Mouse (Mus musculus) limb, embryonic 15.5 days (tissue): Measurements from ENCODE around the gene Rbm44. TPM values are rescaled to one million over a fixed set of nuclear protein-coding genes. Genes with fewer than 3 reads are reported as not detected.

Source experiments
- ATAC-seq: fragments of 200-750 bp; cut with Nextera tagmentation; 2 replicates; pipeline ENCODE4 v1.8.0; 2017; ENCODE audit warnings: low read depth, moderate TSS enrichment; ENCODE audit not compliant: insufficient number of reproducible peaks, low FRiP score, low TSS enrichment
- H3K27ac ChIP-seq: fragments of 300-500 bp; sonication (generic); 2 replicates; pipeline ENCODE4 v1.5.1; 2015; ENCODE audit warnings: moderate library complexity, mild to moderate bottlenecking, inconsistent platforms
- H3K27me3 ChIP-seq: fragments of 300-500 bp; sonication (generic); 2 replicates; pipeline ENCODE4 v1.6.1; 2015; ENCODE audit warnings: inconsistent platforms
- H3K36me3 ChIP-seq: fragments of 300-500 bp; sonication (generic); 2 replicates; pipeline ENCODE4 v1.6.1; 2015; ENCODE audit warnings: inconsistent platforms
- H3K4me1 ChIP-seq: fragments of 300-500 bp; sonication (generic); 2 replicates; pipeline ENCODE4 v1.6.1; 2015; ENCODE audit warnings: inconsistent platforms
- H3K4me2 ChIP-seq: fragments of 300-500 bp; sonication (generic); 2 replicates; pipeline ENCODE4 v1.6.1; 2015; ENCODE audit warnings: mild to moderate bottlenecking, inconsistent platforms
- H3K4me3 ChIP-seq: fragments of 300-500 bp; sonication (generic); 2 replicates; pipeline ENCODE4 v1.5.1; 2015; ENCODE audit warnings: mild to moderate bottlenecking, inconsistent platforms
- H3K9ac ChIP-seq: fragments of 300-500 bp; sonication (generic); 2 replicates; pipeline ENCODE4 v1.6.1; 2015; ENCODE audit warnings: inconsistent platforms
- H3K9me3 ChIP-seq: fragments of 300-500 bp; sonication (generic); 2 replicates; pipeline ENCODE4 v1.6.1; 2016; ENCODE audit warnings: inconsistent platforms
- WGBS: fragments of 180-500 bp; shearing (Covaris S2); methylation state at CpG from one replicate; pipeline ENCODE4 v1.1.7; 2015; 5-methylcytosine and 5-hydroxymethylcytosine counted together
- polyA plus RNA-seq: library from polyadenylated mRNA; unstranded; fragments of >200 nt; fragmentation: Nextera tagmentation; extraction: Ambion mirVana; gene quantifications from 2 replicates; pipeline ENCODE4 v1.2.1, GENCODE M21; 2015

The Rbm44 gene
- polyA plus RNA-seq, 1 experiment from 2014 or later: 0.65 TPM

DNA sequence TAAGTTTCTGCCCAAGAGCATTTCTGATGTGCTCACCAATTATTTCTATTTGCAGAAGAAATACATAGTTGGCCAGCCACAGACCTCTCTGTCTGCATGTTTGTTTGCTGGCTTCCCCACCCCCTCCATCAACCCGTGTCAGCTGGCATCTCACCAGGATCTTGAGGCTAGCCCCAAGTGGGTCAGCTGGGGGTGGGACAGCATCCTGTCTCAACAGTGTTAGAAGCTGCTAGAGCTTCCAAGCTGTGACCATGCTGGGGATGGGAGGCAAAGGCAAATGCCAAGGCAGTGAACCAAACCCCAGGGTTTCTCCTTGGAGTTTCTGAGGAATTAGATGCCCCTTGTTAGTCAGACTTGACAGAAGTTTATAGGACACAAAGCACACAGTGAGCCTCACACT lies 71.1 kb downstream of the Rbm44 start:
- Histone ChIP-seq H3K9me3 (no peaks in the 10 kb centered on the region), H3K4me3 (no peak overlapping the region), H3K27ac (no peak overlapping the region), H3K4me1 (peaks cover 9% of the 10 kb centered on the region; the same call in 1 of the 2 replicates), H3K4me2 (no peak overlapping the region), H3K36me3 (no peaks in the 10 kb centered on the region), H3K27me3 (no peaks in the 10 kb centered on the region), H3K9ac (no peak overlapping the region)
- 30% methylated on average over 1 of the region's 1 CpGs for WGBS
- no peak for ATAC-seq

DNA sequence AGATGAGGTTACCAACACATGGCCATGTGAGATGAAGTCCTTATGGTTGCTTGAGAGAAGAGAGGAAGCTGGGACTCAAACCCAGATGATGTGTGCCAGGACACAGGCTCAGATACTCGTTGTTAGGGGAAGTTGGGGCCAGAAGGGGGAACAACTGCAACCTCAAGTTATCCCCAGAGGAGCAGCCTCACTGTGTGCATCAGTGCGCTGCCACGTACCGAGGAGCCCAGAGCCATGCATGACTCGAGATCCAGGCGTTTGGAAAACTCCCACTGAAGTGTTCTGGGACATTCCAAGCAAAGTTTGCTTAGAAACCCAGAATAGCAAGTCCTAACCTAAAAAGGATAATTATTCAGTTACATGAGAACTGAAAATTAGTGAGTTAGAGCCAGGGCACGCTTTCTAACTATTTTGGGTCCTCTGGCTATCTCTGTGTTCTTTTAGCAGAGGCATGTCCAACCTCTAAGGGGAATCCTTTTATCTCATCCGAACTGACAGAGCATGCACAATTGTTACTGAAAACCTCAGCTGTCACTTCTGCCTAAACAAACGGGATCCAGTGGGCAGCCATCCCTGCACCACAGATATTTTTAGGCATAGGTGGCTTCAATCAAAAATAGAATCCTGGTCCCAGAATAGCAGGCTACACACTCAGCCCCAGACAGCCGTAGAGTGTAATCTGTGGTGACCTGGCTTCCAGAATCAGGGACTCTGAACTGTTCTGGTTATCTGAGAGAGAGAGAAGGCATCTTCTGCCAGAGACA lies 71.8 kb downstream of the Rbm44 start:
- Histone ChIP-seq H3K4me1 (peaks cover 5% of the 10 kb centered on the region; the same call in 1 of the 2 replicates), H3K4me3 (no peak overlapping the region), H3K9ac (no peak overlapping the region), H3K27ac (no peak overlapping the region; the same call in 1 of the 2 replicates), H3K9me3 (no peaks in the 10 kb centered on the region), H3K27me3 (no peaks in the 10 kb centered on the region), H3K4me2 (no peak overlapping the region), H3K36me3 (no peaks in the 10 kb centered on the region)
- WGBS: 54% methylated on average over 10 of the region's 10 CpGs
- ATAC-seq: no peak

DNA sequence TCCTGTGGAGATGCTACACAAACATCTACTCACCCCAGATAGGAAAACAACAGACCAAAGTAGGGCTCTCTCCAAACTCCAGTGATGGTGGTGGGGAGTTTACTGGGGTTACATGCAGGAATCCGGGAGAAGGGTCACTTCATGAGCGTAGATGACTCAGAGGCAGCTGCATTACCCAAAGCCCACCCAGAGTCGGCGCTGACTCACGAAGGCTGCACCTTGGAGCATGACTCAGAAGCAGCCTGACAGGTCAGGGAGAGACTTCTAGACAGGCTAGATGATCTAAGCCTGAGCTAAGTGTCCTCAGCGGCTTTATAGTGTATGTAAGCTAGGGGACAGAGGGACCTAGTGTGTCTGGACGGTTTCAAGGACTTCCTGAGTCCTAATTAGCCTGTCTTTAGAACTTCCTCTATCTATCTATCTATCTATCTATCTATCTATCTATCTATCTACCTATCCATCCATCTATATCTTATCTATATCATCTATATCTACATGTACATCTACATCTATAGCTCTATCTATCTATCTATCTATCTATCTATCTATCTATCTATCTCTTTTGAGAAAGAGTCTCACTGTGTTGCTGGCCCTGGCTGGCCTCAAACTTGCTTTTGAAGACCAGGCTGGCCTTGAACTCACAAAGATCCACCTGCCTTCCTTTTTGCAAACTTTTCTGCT lies 74.9 kb downstream of the Rbm44 start:
- no peak for ATAC-seq
- Histone ChIP-seq H3K9me3 (no peaks in the 10 kb centered on the region), H3K4me1 (no peaks in the 10 kb centered on the region), H3K9ac (no peak overlapping the region), H3K4me2 (no peak overlapping the region), H3K27me3 (no peaks in the 10 kb centered on the region), H3K36me3 (no peaks in the 10 kb centered on the region), H3K4me3 (no peak overlapping the region), H3K27ac (no peak overlapping the region)
- WGBS: 81% methylated on average over 7 of the region's 7 CpGs

DNA sequence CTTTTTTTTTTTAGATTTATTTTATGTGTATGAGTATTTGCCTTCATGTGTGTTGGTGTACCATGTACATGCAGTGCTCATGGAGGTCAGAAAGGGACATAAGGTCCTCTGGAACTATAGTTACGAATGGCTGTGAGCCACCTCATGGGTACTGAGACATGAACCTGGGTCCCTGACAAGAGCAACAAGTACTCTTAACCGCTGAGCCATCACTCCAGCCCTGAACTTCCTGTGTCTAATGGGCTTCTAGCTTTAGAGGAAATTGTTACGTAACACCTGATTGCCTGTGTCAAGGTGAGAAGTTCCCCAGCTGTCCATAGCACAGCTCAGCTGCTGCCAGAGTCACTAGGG lies 75.4 kb downstream of the Rbm44 start:
- WGBS: 71% methylated on average over 3 of the region's 3 CpGs
- no peak overlapping the region for H3K9ac ChIP-seq

More for the DNA sequence above, 75.4 kb downstream of the Rbm44 start:
- no peak for ATAC-seq
- H3K9me3 ChIP-seq: no peaks in the 10 kb centered on the region
- no peaks in the 10 kb centered on the region for H3K27me3 ChIP-seq
- H3K4me2 ChIP-seq: no peak overlapping the region
- H3K36me3 ChIP-seq: no peaks in the 10 kb centered on the region
- no peaks in the 10 kb centered on the region for H3K4me1 ChIP-seq
- no peak overlapping the region for H3K27ac ChIP-seq
- no peak overlapping the region for H3K4me3 ChIP-seq

Other genes starting within 250 kb of the Rbm44 start
- 1.4 and 1.6 TPM in 2 replicates for gene Mlph, start 230.0 kb upstream of the Rbm44 start, polyA plus RNA-seq
- gene Prlh, start 192.0 kb upstream of the Rbm44 start, polyA plus RNA-seq: not detected in 2 replicates
- 2.4 and 2.5 TPM in 2 replicates for gene Rab17, start 175.4 kb upstream of the Rbm44 start, polyA plus RNA-seq
- gene Lrrfip1, start 146.4 kb upstream of the Rbm44 start, polyA plus RNA-seq: 56.8 and 72.0 TPM in 2 replicates
- gene Ramp1, start 34.7 kb downstream of the Rbm44 start, polyA plus RNA-seq: 9.6 and 17.3 TPM in 2 replicates
- 64.1 and 64.4 TPM in 2 replicates for gene Ube2f, start 105.2 kb downstream of the Rbm44 start, polyA plus RNA-seq
- 12.7 and 14.8 TPM in 2 replicates for gene Scly, start 153.2 kb downstream of the Rbm44 start, polyA plus RNA-seq
- 0.04 TPM in 2 replicates for gene Espnl, start 177.0 kb downstream of the Rbm44 start, polyA plus RNA-seq
- 2.1 and 7.7 TPM in 2 replicates for gene Klhl30, start 205.9 kb downstream of the Rbm44 start, polyA plus RNA-seq
- gene Erfe, start 221.3 kb downstream of the Rbm44 start, polyA plus RNA-seq: 1.6 and 2.1 TPM in 2 replicates